Mouse (Mus musculus) heart, embryonic 12.5 days (tissue): ENCODE results near the gene E130114P18Rik. TPM values are rescaled to one million over a fixed set of nuclear protein-coding genes. Genes with fewer than 3 reads are reported as not detected.

Source experiments
- ATAC-seq: fragments of 200-750 bp; cut with Nextera tagmentation; 2 replicates; pipeline ENCODE4 v1.8.0; 2017; ENCODE audit warnings: moderate TSS enrichment, moderate library complexity; ENCODE audit not compliant: insufficient number of reproducible peaks, low FRiP score
- H3K27ac ChIP-seq: fragments of 300-500 bp; sonication (generic); 2 replicates; pipeline ENCODE4 v1.5.1; 2016; ENCODE audit warnings: mild to moderate bottlenecking, moderate library complexity; ENCODE audit not compliant: poor library complexity, severe bottlenecking
- H3K27me3 ChIP-seq: fragments of 300-500 bp; sonication (generic); replicated peaks from 2 replicates; pipeline ENCODE4 v1.6.1; 2016; ENCODE audit warnings: mild to moderate bottlenecking, moderate library complexity
- H3K36me3 ChIP-seq: fragments of 300-500 bp; sonication (generic); 2 replicates; pipeline ENCODE4 v1.6.1; 2016; ENCODE audit warnings: mild to moderate bottlenecking, moderate library complexity
- H3K4me1 ChIP-seq: fragments of 300-500 bp; sonication (generic); replicated peaks from 2 replicates; pipeline ENCODE4 v1.6.1; 2016; ENCODE audit warnings: mild to moderate bottlenecking
- H3K4me2 ChIP-seq: fragments of 300-500 bp; sonication (generic); 2 replicates; pipeline ENCODE4 v1.6.1; 2016; ENCODE audit warnings: mild to moderate bottlenecking, moderate library complexity
- H3K4me3 ChIP-seq: fragments of 300-500 bp; sonication (generic); 2 replicates; pipeline ENCODE4 v1.5.1; 2016; ENCODE audit warnings: mild to moderate bottlenecking
- H3K9ac ChIP-seq: fragments of 300-500 bp; sonication (generic); 2 replicates; pipeline ENCODE4 v1.6.1; 2016; ENCODE audit warnings: mild to moderate bottlenecking, moderate library complexity
- H3K9me3 ChIP-seq: fragments of 300-500 bp; sonication (generic); replicated peaks from 2 replicates; pipeline ENCODE4 v1.6.1; 2016; ENCODE audit warnings: mild to moderate bottlenecking, moderate library complexity
- WGBS: fragments of 180-500 bp; shearing (Covaris S2); methylation state at CpG from one replicate; pipeline ENCODE4 v1.1.7; 2016; 5-methylcytosine and 5-hydroxymethylcytosine counted together
- polyA plus RNA-seq: library from polyadenylated mRNA; unstranded; fragments of >200 nt; fragmentation: Nextera tagmentation; extraction: Ambion mirVana; gene quantifications from 2 replicates; pipeline ENCODE4 v1.2.1, GENCODE M21; 2016

Gene E130114P18Rik
- polyA plus RNA-seq, 1 experiment from 2014 or later, result 0.74 TPM

- Histone ChIP-seq H3K4me2 (no peak overlapping the region), H3K4me3 (no peak overlapping the region), H3K36me3 (no peaks in the 10 kb centered on the region), H3K27ac (no peak overlapping the region), H3K9ac (no peak overlapping the region), H3K4me1 (peaks cover 12% of the 10 kb centered on the region), H3K9me3 (no peaks in the 10 kb centered on the region), H3K27me3 (no peaks in the 10 kb centered on the region)
- no peak for ATAC-seq
- 25% methylated on average over 3 of the region's 3 CpGs for WGBS
Observed at GRCm38 (mm10) chr4:97640385-97640784, 137.5 kb downstream of the E130114P18Rik start.

DNA sequence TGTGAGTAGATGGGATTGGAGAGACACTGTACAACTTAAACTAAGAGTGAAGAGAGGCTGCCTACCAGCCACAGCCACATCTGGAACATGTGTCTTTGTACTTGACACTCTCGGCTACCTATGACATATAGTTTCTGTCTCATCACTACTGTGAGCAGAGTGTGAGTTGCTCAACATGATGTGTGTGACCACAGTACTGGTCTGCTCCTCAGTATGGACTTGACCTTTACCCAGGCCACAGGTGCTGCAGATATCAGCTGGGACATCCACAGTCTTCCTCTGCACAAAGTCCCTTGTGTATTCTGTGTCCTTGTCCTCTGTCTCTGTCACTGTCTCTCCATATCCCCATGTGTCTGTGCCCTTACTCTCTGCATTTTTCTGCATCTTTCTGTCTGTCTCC, 141.3 kb downstream of the E130114P18Rik start:
- Histone ChIP-seq H3K9me3 (no peaks in the 10 kb centered on the region), H3K4me2 (no peak overlapping the region), H3K4me1 (peaks cover 12% of the 10 kb centered on the region), H3K4me3 (no peak overlapping the region), H3K36me3 (no peaks in the 10 kb centered on the region), H3K27me3 (no peaks in the 10 kb centered on the region), H3K27ac (no peak overlapping the region), H3K9ac (no peak overlapping the region)
- ATAC-seq, result no peak
- WGBS, result 81% methylated on average over 1 of the region's 1 CpGs

- peaks cover 12% of the 10 kb centered on the region for H3K4me1 ChIP-seq
- H3K4me3 ChIP-seq, result no peak overlapping the region
- H3K36me3 ChIP-seq, result no peaks in the 10 kb centered on the region
- no peaks in the 10 kb centered on the region for H3K9me3 ChIP-seq
- no peak for ATAC-seq
- WGBS, result 60% methylated on average over 1 of the region's 1 CpGs
- H3K9ac ChIP-seq, result no peak overlapping the region
- no peak overlapping the region for H3K27ac ChIP-seq
- no peaks in the 10 kb centered on the region for H3K27me3 ChIP-seq
- H3K4me2 ChIP-seq, result no peak overlapping the region
Observed at GRCm38 (mm10) chr4:97635757-97636292, 142.1 kb downstream of the E130114P18Rik start.

DNA sequence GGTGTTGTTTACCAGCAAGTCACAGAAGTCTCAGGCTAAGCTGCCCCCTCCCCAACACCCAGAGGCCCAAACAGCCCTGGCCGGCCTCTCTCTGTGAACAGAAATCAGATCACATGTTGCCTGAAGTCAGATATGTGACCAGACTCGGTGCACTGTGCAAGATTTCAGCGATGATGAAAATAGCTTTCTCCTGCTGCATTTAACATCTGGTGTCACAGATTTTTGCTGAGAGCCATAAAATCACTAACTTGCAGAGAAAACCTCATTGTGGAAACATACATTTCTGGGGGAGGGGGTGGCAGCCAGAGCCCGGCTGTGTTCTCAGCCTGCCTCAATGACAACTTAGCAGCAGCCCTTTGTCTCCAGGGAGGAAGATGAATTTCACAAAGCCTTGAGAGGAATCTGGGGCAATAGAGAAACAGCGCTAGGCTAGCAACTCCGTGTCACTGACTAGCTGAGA, 142.6 kb downstream of the E130114P18Rik start:
- no peaks in the 10 kb centered on the region for H3K9me3 ChIP-seq
- H3K4me3 ChIP-seq, result no peak overlapping the region
- peaks cover 12% of the 10 kb centered on the region for H3K4me1 ChIP-seq
- H3K4me2 ChIP-seq, result no peak overlapping the region
- no peaks in the 10 kb centered on the region for H3K36me3 ChIP-seq
- H3K9ac ChIP-seq, result no peak overlapping the region
- 44% methylated on average over 6 of the region's 6 CpGs for WGBS
- ATAC-seq, result no peak
- no peak overlapping the region for H3K27ac ChIP-seq
- no peaks in the 10 kb centered on the region for H3K27me3 ChIP-seq

- Histone ChIP-seq H3K9ac (no peak overlapping the region), H3K4me2 (no peak overlapping the region), H3K4me1 (peaks cover 7% of the 10 kb centered on the region), H3K27ac (no peak overlapping the region), H3K9me3 (no peaks in the 10 kb centered on the region), H3K36me3 (no peaks in the 10 kb centered on the region), H3K27me3 (peaks cover 6% of the 10 kb centered on the region; the same call in 1 of the 2 replicates), H3K4me3 (no peak overlapping the region)
- ATAC-seq, result no peak
- 34% methylated on average over 14 of the region's 14 CpGs for WGBS
Observed at GRCm38 (mm10) chr4:97628881-97629605, 148.8 kb downstream of the E130114P18Rik start.

GRCm38 (mm10) chr4:97626002-97626720, 151.7 kb downstream of the E130114P18Rik start:
- H3K9me3 ChIP-seq, result no peaks in the 10 kb centered on the region
- H3K27ac ChIP-seq, result no peak overlapping the region
- no peaks in the 10 kb centered on the region for H3K36me3 ChIP-seq
- H3K27me3 ChIP-seq, result peaks cover 6% of the 10 kb centered on the region; the same call in 1 of the 2 replicates
- H3K9ac ChIP-seq, result no peak overlapping the region
- WGBS, result 50% methylated on average over 16 of the region's 16 CpGs
- H3K4me2 ChIP-seq, result no peak overlapping the region
- H3K4me1 ChIP-seq, result peaks cover 7% of the 10 kb centered on the region
- H3K4me3 ChIP-seq, result no peak overlapping the region
- ATAC-seq, result no peak

- no peaks in the 10 kb centered on the region for H3K27me3 ChIP-seq
- no peak for ATAC-seq
- no peaks in the 10 kb centered on the region for H3K9me3 ChIP-seq
- no peak overlapping the region for H3K4me3 ChIP-seq
- H3K27ac ChIP-seq, result no peak overlapping the region
- no peak overlapping the region for H3K9ac ChIP-seq
- no peaks in the 10 kb centered on the region for H3K36me3 ChIP-seq
- WGBS, result 80% methylated on average over 5 of the region's 5 CpGs
- peaks cover 18% of the 10 kb centered on the region for H3K4me1 ChIP-seq
- H3K4me2 ChIP-seq, result no peak overlapping the region
Observed at GRCm38 (mm10) chr4:97623165-97623564, 154.7 kb downstream of the E130114P18Rik start.

- Histone ChIP-seq H3K27me3 (no peaks in the 10 kb centered on the region), H3K9me3 (no peaks in the 10 kb centered on the region), H3K27ac (no peak overlapping the region), H3K4me3 (no peak overlapping the region), H3K36me3 (no peaks in the 10 kb centered on the region), H3K9ac (no peak overlapping the region), H3K4me1 (peaks cover 18% of the 10 kb centered on the region), H3K4me2 (no peak overlapping the region)
- ATAC-seq, result no peak
- 69% methylated on average over 4 of the region's 4 CpGs for WGBS
Observed at GRCm38 (mm10) chr4:97621731-97622130, 156.1 kb downstream of the E130114P18Rik start.

DNA sequence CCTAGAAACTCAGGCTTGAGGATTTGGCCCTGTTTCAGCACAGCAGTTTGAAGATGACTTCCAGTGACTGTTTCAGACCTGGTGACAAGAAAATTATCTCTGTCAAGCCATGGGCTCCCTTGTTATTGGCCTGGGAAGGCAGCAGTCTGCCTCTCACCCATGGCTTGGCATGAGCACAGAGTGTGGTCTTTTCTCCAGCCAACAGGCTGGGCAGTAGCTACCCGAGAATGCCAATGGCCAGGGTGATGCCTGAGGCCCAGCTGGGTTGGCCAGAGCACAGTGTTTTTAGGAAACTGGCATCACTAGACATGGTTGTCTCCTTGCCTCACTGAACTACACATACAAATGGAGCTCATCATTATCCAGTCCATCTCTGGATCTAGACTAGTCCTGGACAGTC, 157.5 kb downstream of the E130114P18Rik start:
- no peak for ATAC-seq
- Histone ChIP-seq H3K36me3 (no peaks in the 10 kb centered on the region), H3K4me3 (no peak overlapping the region), H3K9ac (no peak overlapping the region), H3K4me2 (no peak overlapping the region), H3K27ac (no peak overlapping the region), H3K9me3 (no peaks in the 10 kb centered on the region), H3K4me1 (peaks cover 11% of the 10 kb centered on the region), H3K27me3 (no peaks in the 10 kb centered on the region)
- WGBS, result 56% methylated on average over 1 of the region's 1 CpGs

DNA sequence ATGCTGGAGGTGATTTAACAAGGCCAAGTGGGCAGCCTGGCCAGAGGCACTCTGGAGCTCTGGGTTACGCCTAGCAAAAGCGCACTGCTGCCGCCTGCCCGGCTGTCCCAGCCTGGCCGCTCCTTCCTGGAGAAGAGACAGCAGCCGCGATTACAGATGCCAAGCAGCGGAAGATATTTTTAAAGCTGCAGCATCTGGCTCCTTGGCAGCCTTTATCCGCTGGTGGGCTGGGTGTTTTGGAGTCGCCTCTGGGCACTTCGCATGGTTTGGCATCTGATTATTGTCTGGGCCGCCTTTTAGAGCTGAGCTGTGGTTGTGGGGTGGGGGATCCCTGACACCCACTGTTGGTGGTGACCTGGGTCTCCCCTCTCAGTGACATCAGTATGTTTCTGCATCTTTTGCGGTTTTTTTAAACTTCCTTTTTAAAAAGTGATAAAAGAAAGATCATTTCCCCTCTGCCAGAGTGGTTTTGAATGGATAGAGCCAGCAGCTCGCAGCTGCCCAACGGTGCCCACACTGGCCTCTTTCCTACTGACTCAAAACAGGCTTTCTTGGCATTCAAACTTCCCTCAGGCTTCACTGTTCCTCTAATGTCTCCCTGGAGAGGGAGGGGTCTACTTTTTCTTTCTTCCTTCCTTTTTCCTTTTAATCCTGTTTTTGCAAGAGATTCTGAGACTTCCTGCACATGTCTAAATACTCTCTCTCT, 159.1 kb downstream of the E130114P18Rik start:
- no peak overlapping the region for H3K27ac ChIP-seq
- H3K36me3 ChIP-seq, result no peaks in the 10 kb centered on the region
- H3K4me1 ChIP-seq, result peaks cover 11% of the 10 kb centered on the region
- H3K27me3 ChIP-seq, result no peaks in the 10 kb centered on the region
- peak overlapping the region; percentile 39 for H3K4me2 ChIP-seq
- H3K9me3 ChIP-seq, result no peaks in the 10 kb centered on the region
- no peak for ATAC-seq
- WGBS, result 32% methylated on average over 15 of the region's 15 CpGs
- no peak overlapping the region for H3K4me3 ChIP-seq
- H3K9ac ChIP-seq, result no peak overlapping the region

DNA sequence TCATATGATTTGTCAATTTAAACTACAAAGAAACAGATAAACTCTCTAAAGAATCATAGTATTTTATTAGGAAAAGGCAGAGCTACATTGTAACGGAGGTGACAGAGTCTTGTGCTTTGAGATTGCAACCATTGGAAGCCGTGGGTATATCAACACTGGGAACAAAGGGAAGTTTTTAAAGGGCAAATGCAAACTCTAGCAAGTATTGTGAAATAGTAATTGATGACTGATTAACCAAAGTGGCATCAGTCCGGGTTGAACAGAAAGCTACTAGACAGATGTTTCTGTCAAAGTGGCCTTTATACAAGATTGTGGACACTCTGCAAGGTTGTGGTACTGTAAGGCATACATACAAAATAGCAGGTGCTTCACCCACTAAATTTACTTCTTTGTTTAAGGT, 162.8 kb downstream of the E130114P18Rik start:
- no peaks in the 10 kb centered on the region for H3K9me3 ChIP-seq
- peaks cover 16% of the 10 kb centered on the region for H3K4me1 ChIP-seq
- no peak for ATAC-seq
- H3K27me3 ChIP-seq, result no peaks in the 10 kb centered on the region
- no peak overlapping the region for H3K4me2 ChIP-seq
- 74% methylated on average over 3 of the region's 3 CpGs for WGBS
- H3K27ac ChIP-seq, result no peak overlapping the region
- no peaks in the 10 kb centered on the region for H3K36me3 ChIP-seq
- no peak overlapping the region for H3K9ac ChIP-seq
- H3K4me3 ChIP-seq, result no peak overlapping the region
